In the genomic region with DNA sequence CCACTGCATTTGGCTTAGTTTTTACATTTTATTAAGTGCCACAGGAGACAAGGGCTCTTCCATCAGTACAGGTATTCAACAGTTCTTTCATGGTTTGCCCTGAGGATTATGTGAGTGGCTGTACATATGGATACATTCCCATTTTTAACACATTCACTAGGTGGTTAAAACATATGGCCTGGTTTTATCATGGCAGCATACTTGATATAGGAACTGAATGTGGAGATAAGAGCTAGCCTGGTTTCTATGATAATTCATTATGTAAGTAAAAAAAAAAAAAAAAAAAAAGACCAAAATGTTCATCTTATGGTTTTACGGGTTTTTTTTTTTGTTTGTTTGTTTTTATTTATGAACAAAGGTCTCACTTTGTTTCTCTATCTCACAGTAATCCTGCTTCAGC, we compare ENCODE assay signal across 33 mouse cellular contexts.
"Had no signal": no experiment of that assay in that cellular context is flagged by ENCODE, and none has a peak within 500 bp of the region (broad histone marks: within the 10 kb centered on the region; RNA-seq: fewer than 3 reads in every experiment).

No protein-coding gene starts in this region.

- H3K4me2 ChIP-seq: heart, embryonic 11.5 days; heart, embryonic 12.5 days; heart, embryonic 13.5 days; heart, embryonic 15.5 days; hindbrain, embryonic 12.5 days; hindbrain, embryonic 13.5 days; hindbrain, embryonic 14.5 days; hindbrain, embryonic 15.5 days; intestine, embryonic 15.5 days; kidney, embryonic 15.5 days had no signal

- H3K4me3 ChIP-seq: heart, embryonic 10.5 days; heart, embryonic 12.5 days; heart, embryonic 13.5 days; heart, embryonic 15.5 days; hindbrain, embryonic 10.5 days; hindbrain, embryonic 12.5 days; hindbrain, embryonic 13.5 days; hindbrain, embryonic 15.5 days; intestine, embryonic 15.5 days; kidney, embryonic 15.5 days; layer of hippocampus, adult 2 months had no signal

- H3K9ac ChIP-seq: heart, embryonic 12.5 days; heart, embryonic 13.5 days; heart, embryonic 15.5 days; hindbrain, embryonic 12.5 days; hindbrain, embryonic 13.5 days; hindbrain, embryonic 14.5 days; hindbrain, embryonic 15.5 days; intestine, embryonic 15.5 days; kidney, embryonic 15.5 days had no signal

- H3K27me3 ChIP-seq: heart, embryonic 12.5 days; heart, embryonic 13.5 days; heart, embryonic 15.5 days; hindbrain, embryonic 12.5 days; hindbrain, embryonic 13.5 days; hindbrain, embryonic 15.5 days; intestine, embryonic 15.5 days; kidney, embryonic 15.5 days had no signal

- H3K4me1 ChIP-seq: heart, embryonic 10.5 days; heart, embryonic 12.5 days; heart, embryonic 13.5 days; heart, embryonic 15.5 days; hindbrain, embryonic 10.5 days; hindbrain, embryonic 12.5 days; hindbrain, embryonic 13.5 days; hindbrain, embryonic 15.5 days; intestine, embryonic 15.5 days; kidney, embryonic 15.5 days had no signal

- ATAC-seq: hindbrain, embryonic 16.5 days; hindbrain, postnatal 0 days; inflammation-experienced regulatory T-cells, adult 6 months; intestine, embryonic 15.5 days; intestine, embryonic 16.5 days; intestine, postnatal 0 days had no signal

- H3K27ac ChIP-seq: heart, embryonic 10.5 days; heart, embryonic 13.5 days; heart, embryonic 15.5 days; hindbrain, embryonic 10.5 days; hindbrain, embryonic 12.5 days; hindbrain, embryonic 13.5 days; hindbrain, embryonic 14.5 days; hindbrain, embryonic 15.5 days; hindbrain, postnatal 0 days; intestine, embryonic 15.5 days; kidney, embryonic 15.5 days; kidney, postnatal 0 days; layer of hippocampus, adult 2 months had no signal

- H3K9me3 ChIP-seq: heart, embryonic 10.5 days; heart, embryonic 12.5 days; heart, embryonic 13.5 days; heart, embryonic 15.5 days; hindbrain, embryonic 10.5 days; hindbrain, embryonic 12.5 days; hindbrain, embryonic 13.5 days; hindbrain, embryonic 15.5 days; intestine, embryonic 15.5 days; kidney, embryonic 15.5 days had no signal

- DNase-seq: heart, postnatal 10 days; heart, postnatal 14 days; heart, postnatal 36 days; heart, postnatal 4 days; kidney, adult 18-20 months; kidney, adult 2 months; kidney, adult 9 months; kidney, postnatal 10 days; kidney, postnatal 14 days; kidney, postnatal 25 days; kidney, postnatal 36 days; kidney, postnatal 4 days; layer of hippocampus, adult 9-11 months; layer of hippocampus, postnatal 36 days had no signal
